8 mouse cellular contexts compared by ENCODE assay signal in genomic region chr7:143008370-143008926, GRCm38 (mm10). TPM values are rescaled to one million over a fixed set of nuclear protein-coding genes. Genes with fewer than 3 reads are reported as not detected.
DNase-seq lines count a peak whose midpoint lies in the region; ATAC-seq and TF ChIP-seq lines count a peak whose summit lies in the region.

No protein-coding gene starts in this region.

- H3K4me1 ChIP-seq in forebrain, postnatal 0 days (ENCODE audit: insufficient read depth): no peaks in the 10 kb centered on the region; the same call in 1 of the 2 replicates
- peaks cover 13 to 39% of the 10 kb centered on the region in 2 experiments for H3K4me1 ChIP-seq in liver, embryonic 14.5 days (replicated peaks; ENCODE audit: control insufficient read depth in 2 of 2, insufficient read depth in 2 of 2, low read length in 1 of 2)
- peaks cover 26% of the 10 kb centered on the region for H3K4me1 ChIP-seq in neural tube, embryonic 12.5 days

- no peaks in the 10 kb centered on the region for H3K36me3 ChIP-seq in forebrain, postnatal 0 days (ENCODE audit: insufficient read depth)
- H3K36me3 ChIP-seq in liver, embryonic 14.5 days (replicated peaks; ENCODE audit: control insufficient read depth, insufficient read depth, low read depth): peaks cover 15% of the 10 kb centered on the region
- H3K36me3 ChIP-seq in neural tube, embryonic 12.5 days: no peaks in the 10 kb centered on the region

- H3K27ac ChIP-seq in forebrain, postnatal 0 days (ENCODE audit: low read depth, low read length): peak overlapping the region; percentile 54; the same call in 1 of the 2 replicates
- peak overlapping the region; percentile 100 for H3K27ac ChIP-seq in liver, embryonic 14.5 days
- H3K27ac ChIP-seq in neural tube, embryonic 12.5 days: no peak overlapping the region

- no peak for TF ChIP-seq CTCF in forebrain, postnatal 0 days (IDR thresholded peaks at IDR 0.05; ENCODE audit: low read depth)
- no peak; the same call in 1 of the 2 replicates for TF ChIP-seq CTCF in liver, embryonic 14.5 days (IDR thresholded peaks at IDR 0.05; ENCODE audit: low read depth)

- peak; percentile 36 for ATAC-seq in forebrain, postnatal 0 days
- ATAC-seq in liver, embryonic 14.5 days (ENCODE audit: insufficient read depth): no peak
- ATAC-seq in neural tube, embryonic 12.5 days (ENCODE audit: low FRiP score, low read depth): peak; percentile 18
- no peak; the same call in 1 of the 2 replicates for ATAC-seq in cerebellum, adult (ENCODE audit: insufficient number of reproducible peaks, low FRiP score, low TSS enrichment)

- peak; percentile 90 for DNase-seq in CD4-positive, CD25-positive, alpha-beta regulatory T cell, adult 2 months (ENCODE audit: low read depth, low spot score)
- DNase-seq in T-cell, adult 2 months (ENCODE audit: low spot score): peak; percentile 80
- no peak for DNase-seq in forebrain, postnatal 0 days
- peak; percentile 47 for DNase-seq in hindlimb bud, embryonic 11.5 days (ENCODE audit: extremely low spot score, low read depth, low spot score)
- peak in 1 of 3 experiments; percentile 20 for DNase-seq in liver, embryonic 14.5 days (ENCODE audit: low read depth in 3 of 3, low spot score in 3 of 3)
- no peak for DNase-seq in cerebellum, adult 18-20 months

- no peak overlapping the region for H3K4me3 ChIP-seq in forebrain, postnatal 0 days (ENCODE audit: low read depth, low read length)
- H3K4me3 ChIP-seq in liver, embryonic 14.5 days (ENCODE audit: insufficient read depth in 1 of 2, low read depth in 2 of 2, low read length in 2 of 2): peak overlapping the region; percentile 87 to 94
- H3K4me3 ChIP-seq in neural tube, embryonic 12.5 days: no peak overlapping the region

- no peaks in the 10 kb centered on the region for H3K9me3 ChIP-seq in forebrain, postnatal 0 days (ENCODE audit: low read length)
- H3K9me3 ChIP-seq in liver, embryonic 14.5 days (ENCODE audit: control insufficient read depth, low read length): no peaks in the 10 kb centered on the region
- H3K9me3 ChIP-seq in neural tube, embryonic 12.5 days: no peaks in the 10 kb centered on the region

- 60% methylated on average over 8 of the region's 8 CpGs for WGBS in forebrain, postnatal 0 days
- WGBS in liver, embryonic 14.5 days (ENCODE audit: insufficient replicate concordance): 30% methylated on average over 8 of the region's 8 CpGs
- 51% methylated on average over 8 of the region's 8 CpGs for WGBS in neural tube, embryonic 12.5 days

- no peak overlapping the region for H3K4me2 ChIP-seq in forebrain, postnatal 0 days (ENCODE audit: low read depth)
- peak overlapping the region; percentile 99 for H3K4me2 ChIP-seq in liver, embryonic 14.5 days (ENCODE audit: low read depth)
- H3K4me2 ChIP-seq in neural tube, embryonic 12.5 days (replicated peaks): no peak overlapping the region; the same call in 1 of the 2 replicates

- no peak overlapping the region for H3K9ac ChIP-seq in forebrain, postnatal 0 days
- peak overlapping the region; percentile 100 for H3K9ac ChIP-seq in liver, embryonic 14.5 days (replicated peaks)
- no peak overlapping the region for H3K9ac ChIP-seq in neural tube, embryonic 12.5 days

- H3K27me3 ChIP-seq in forebrain, postnatal 0 days (ENCODE audit: insufficient read depth, low read length): no peaks in the 10 kb centered on the region
- H3K27me3 ChIP-seq in liver, embryonic 14.5 days (ENCODE audit: control insufficient read depth, insufficient read depth, low read length): no peaks in the 10 kb centered on the region
- H3K27me3 ChIP-seq in neural tube, embryonic 12.5 days (replicated peaks): no peaks in the 10 kb centered on the region

- TF ChIP-seq EP300 in liver, embryonic 14.5 days (IDR thresholded peaks at IDR 0.05; ENCODE audit: low read depth): no peak

RNA-seq across cellular contexts. Expression of gene Tspan32, which starts 3.6 kb away (rescaled TPM):
- 1.4 TPM in 1 of 2 replicates, not detected in the other for total RNA-seq in forebrain, postnatal 0 days (2014; rRNA removed)
- polyA plus RNA-seq in forebrain, postnatal 0 days (2015; fragmentation: Nextera tagmentation; extraction: Ambion mirVana): 0.53 and 0.56 TPM in 2 replicates
- polyA plus RNA-seq in liver, embryonic 14.5 days (2012; rRNA removed): 40.7 and 47.7 TPM in 2 replicates
- 78.4 and 87.9 TPM in 2 replicates for polyA plus RNA-seq in liver, embryonic 14.5 days (2014; fragmentation: Nextera tagmentation; extraction: Ambion mirVana)
- 1.4 and 2.2 TPM in 2 replicates for polyA plus RNA-seq in neural tube, embryonic 12.5 days (2016; fragmentation: Nextera tagmentation; extraction: Ambion mirVana)

RNA-seq across cellular contexts. Expression of gene Ascl2, which starts 39.4 kb away (rescaled TPM):
- 0.54 TPM in 1 of 2 replicates, not detected in the other for total RNA-seq in forebrain, postnatal 0 days (2014; rRNA removed)
- 0.44 and 0.52 TPM in 2 replicates for polyA plus RNA-seq in forebrain, postnatal 0 days (2015; fragmentation: Nextera tagmentation; extraction: Ambion mirVana)
- 0.30 and 0.44 TPM in 2 replicates for polyA plus RNA-seq in liver, embryonic 14.5 days (2012; rRNA removed)
- 0.19 and 0.36 TPM in 2 replicates for polyA plus RNA-seq in liver, embryonic 14.5 days (2014; fragmentation: Nextera tagmentation; extraction: Ambion mirVana)
- polyA plus RNA-seq in neural tube, embryonic 12.5 days (2016; fragmentation: Nextera tagmentation; extraction: Ambion mirVana): 0.15 and 0.66 TPM in 2 replicates

RNA-seq across cellular contexts. Expression of gene Cd81, which starts 44.1 kb away (rescaled TPM):
- total RNA-seq in forebrain, postnatal 0 days (2014; rRNA removed): 349 and 423 TPM in 2 replicates
- 470 and 473 TPM in 2 replicates for polyA plus RNA-seq in forebrain, postnatal 0 days (2015; fragmentation: Nextera tagmentation; extraction: Ambion mirVana)
- polyA plus RNA-seq in liver, embryonic 14.5 days (2012; rRNA removed): 48.0 and 56.2 TPM in 2 replicates
- 120 and 129 TPM in 2 replicates for polyA plus RNA-seq in liver, embryonic 14.5 days (2014; fragmentation: Nextera tagmentation; extraction: Ambion mirVana)
- polyA plus RNA-seq in neural tube, embryonic 12.5 days (2016; fragmentation: Nextera tagmentation; extraction: Ambion mirVana): 255 and 258 TPM in 2 replicates

Comparison
In these comparisons a context has a peak if more than half of its experiments do, and no peak if none do; other contexts are left out.
1. DNase-seq: peak in CD4-positive, CD25-positive, alpha-beta regulatory T cell, adult 2 months (single experiment), T-cell, adult 2 months (single experiment) and hindlimb bud, embryonic 11.5 days (single experiment); none in forebrain, postnatal 0 days (single experiment) and cerebellum, adult 18-20 months (0 of 2).
2. ATAC-seq: peak in forebrain, postnatal 0 days (single experiment) and neural tube, embryonic 12.5 days (single experiment); none in liver, embryonic 14.5 days (single experiment) and cerebellum, adult (single experiment).
3. H3K4me3 ChIP-seq: peak in liver, embryonic 14.5 days (2 of 2); none in forebrain, postnatal 0 days (single experiment) and neural tube, embryonic 12.5 days (single experiment).
4. RNA of gene Tspan32, which starts 3.6 kb away (polyA plus RNA-seq): 40.7 to 87.9 TPM in liver, embryonic 14.5 days; 1.4 to 2.2 TPM in neural tube, embryonic 12.5 days and 0.53 to 0.56 TPM in forebrain, postnatal 0 days; every median in the first group is over 10 times any median in the second.